Mouse (Mus musculus) G1E-ER4 (cell line): ENCODE measurements around the gene Slc12a8. TPM values are rescaled to one million over a fixed set of nuclear protein-coding genes. Genes with fewer than 3 reads are reported as not detected.

Experiments
- GATA1 ChIP-seq: IDR thresholded peaks from one replicate; pipeline ENCODE4 v1.8.0; 2012; ENCODE audit warnings: low read length, inconsistent platforms
- polyA plus RNA-seq: library from polyadenylated mRNA; stranded (reverse); fragments of >175 nt; gene quantifications from 2 replicates; pipeline ENCODE4 v1.2.3, GENCODE M21; 2012

The Slc12a8 gene
- polyA plus RNA-seq, 1 experiment = not detected

- no peak for TF ChIP-seq GATA1
These were observed 51.3 kb downstream of the Slc12a8 start for GRCm38 (mm10) chr16:33568269-33569016.

GRCm38 (mm10) chr16:33572646-33573045 lies 55.5 kb downstream of the Slc12a8 start:
- no peak for TF ChIP-seq GATA1

GRCm38 (mm10) chr16:33573703-33574102 lies 56.6 kb downstream of the Slc12a8 start:
- TF ChIP-seq GATA1 = no peak

GRCm38 (mm10) chr16:33575728-33576127 lies 58.6 kb downstream of the Slc12a8 start:
- no peak for TF ChIP-seq GATA1

- TF ChIP-seq GATA1 = no peak
These were observed 59.4 kb downstream of the Slc12a8 start for GRCm38 (mm10) chr16:33576271-33577189.

GRCm38 (mm10) chr16:33578462-33578861 lies 61.3 kb downstream of the Slc12a8 start:
- TF ChIP-seq GATA1 = no peak

- no peak for TF ChIP-seq GATA1
These were observed 63.2 kb downstream of the Slc12a8 start for GRCm38 (mm10) chr16:33580331-33580730.

GRCm38 (mm10) chr16:33580736-33581241 lies 63.7 kb downstream of the Slc12a8 start:
- no peak for TF ChIP-seq GATA1

- TF ChIP-seq GATA1 = no peak
These were observed 64.6 kb downstream of the Slc12a8 start for GRCm38 (mm10) chr16:33581661-33582099.

- no peak for TF ChIP-seq GATA1
These were observed 65.4 kb downstream of the Slc12a8 start for GRCm38 (mm10) chr16:33582495-33582894.

GRCm38 (mm10) chr16:33583333-33583732 lies 66.2 kb downstream of the Slc12a8 start:
- no peak for TF ChIP-seq GATA1

GRCm38 (mm10) chr16:33583881-33584454 lies 66.8 kb downstream of the Slc12a8 start:
- TF ChIP-seq GATA1 = no peak

- no peak for TF ChIP-seq GATA1
These were observed 67.4 kb downstream of the Slc12a8 start for GRCm38 (mm10) chr16:33584455-33585082.

- no peak for TF ChIP-seq GATA1
These were observed 67.9 kb downstream of the Slc12a8 start for GRCm38 (mm10) chr16:33585083-33585460.
